Mouse (Mus musculus): ENCODE data around the gene Rmnd1. TPM values are rescaled to one million over a fixed set of nuclear protein-coding genes. Genes with fewer than 3 reads are reported as not detected.
A peak's percentile ranks its signal among the peaks of the same experiment; 100 is the strongest.

Rmnd1 gene
- polyA plus RNA-seq, 1 experiment: 77.1 TPM

DNA sequence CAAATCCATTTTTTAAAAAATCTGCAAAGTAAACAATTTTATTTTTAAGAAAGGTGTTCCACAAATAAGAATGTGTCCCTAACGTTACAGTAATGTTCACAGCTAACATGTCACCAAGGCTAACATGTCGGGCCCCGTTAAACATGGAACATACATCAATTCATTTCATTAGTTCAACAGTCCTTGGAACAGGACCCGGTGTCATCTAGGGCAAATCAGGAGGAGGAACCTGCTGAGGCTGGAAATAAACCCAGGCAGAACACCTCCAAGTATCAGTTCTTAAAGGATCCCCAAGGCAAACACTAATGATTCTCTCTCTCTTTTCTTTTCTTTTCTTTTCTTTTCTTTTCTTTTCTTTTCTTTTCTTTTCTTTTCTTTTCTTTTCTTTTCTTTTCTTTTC, 57.5 kb downstream of the Rmnd1 start:
- H3K36me3 ChIP-seq (ENCODE audit: control insufficient read depth, insufficient read depth, low read length, poor library complexity, severe bottlenecking): no peaks in the 10 kb centered on the region
- H3K27me3 ChIP-seq (ENCODE audit: control insufficient read depth, insufficient read depth, low read length, poor library complexity, severe bottlenecking): no peaks in the 10 kb centered on the region
- peak overlapping the region; percentile 96 for H3K27ac ChIP-seq (ENCODE audit: insufficient read depth, low read length)
- H3K4me3 ChIP-seq (ENCODE audit: low read depth, low read length): no peak overlapping the region
- no peaks in the 10 kb centered on the region for H3K9me3 ChIP-seq (replicated peaks; ENCODE audit: control insufficient read depth, insufficient read depth, low read length, poor library complexity, severe bottlenecking)
- peaks cover 7% of the 10 kb centered on the region for H3K4me1 ChIP-seq (ENCODE audit: control insufficient read depth, insufficient read depth, low read length)
- TF ChIP-seq CTCF (IDR thresholded peaks at IDR 0.05; ENCODE audit: low read depth, low read length) (no peak), POLR2A (IDR thresholded peaks at IDR 0.05; ENCODE audit: insufficient read depth, low read length) (no peak), EP300 (IDR thresholded peaks at IDR 0.05; ENCODE audit: insufficient read depth, low read depth, low read length) (no peak)
- no peak overlapping the region for H3K9ac ChIP-seq (ENCODE audit: low read depth, poor library complexity, severe bottlenecking)

- no peak overlapping the region for H3K9ac ChIP-seq (ENCODE audit: low read depth, poor library complexity, severe bottlenecking)
- peak overlapping the region; percentile 96 for H3K27ac ChIP-seq (ENCODE audit: insufficient read depth, low read length)
- no peak overlapping the region for H3K4me3 ChIP-seq (ENCODE audit: low read depth, low read length)
- TF ChIP-seq POLR2A (IDR thresholded peaks at IDR 0.05; ENCODE audit: insufficient read depth, low read length): no peak
- TF ChIP-seq EP300 (IDR thresholded peaks at IDR 0.05; ENCODE audit: insufficient read depth, low read depth, low read length): no peak
- no peak for TF ChIP-seq CTCF (IDR thresholded peaks at IDR 0.05; ENCODE audit: low read depth, low read length)
- H3K9me3 ChIP-seq (replicated peaks; ENCODE audit: control insufficient read depth, insufficient read depth, low read length, poor library complexity, severe bottlenecking): no peaks in the 10 kb centered on the region
- H3K27me3 ChIP-seq (ENCODE audit: control insufficient read depth, insufficient read depth, low read length, poor library complexity, severe bottlenecking): no peaks in the 10 kb centered on the region
- peaks cover 7% of the 10 kb centered on the region for H3K4me1 ChIP-seq (ENCODE audit: control insufficient read depth, insufficient read depth, low read length)
- H3K36me3 ChIP-seq (ENCODE audit: control insufficient read depth, insufficient read depth, low read length, poor library complexity, severe bottlenecking): no peaks in the 10 kb centered on the region
Measured at GRCm38 (mm10) chr10:4374239-4374638, 57.9 kb downstream of the Rmnd1 start.

- peak overlapping the region; percentile 74 for H3K27ac ChIP-seq (ENCODE audit: insufficient read depth, low read length)
- TF ChIP-seq POLR2A (IDR thresholded peaks at IDR 0.05; ENCODE audit: insufficient read depth, low read length) (no peak), EP300 (IDR thresholded peaks at IDR 0.05; ENCODE audit: insufficient read depth, low read depth, low read length) (0 out of 2 replicates have a peak, but pooled peaks have one; percentile 47), CTCF (IDR thresholded peaks at IDR 0.05; ENCODE audit: low read depth, low read length) (no peak)
- no peaks in the 10 kb centered on the region for H3K9me3 ChIP-seq (replicated peaks; ENCODE audit: control insufficient read depth, insufficient read depth, low read length, poor library complexity, severe bottlenecking)
- H3K4me3 ChIP-seq (ENCODE audit: low read depth, low read length): no peak overlapping the region
- H3K27me3 ChIP-seq (ENCODE audit: control insufficient read depth, insufficient read depth, low read length, poor library complexity, severe bottlenecking): no peaks in the 10 kb centered on the region
- no peaks in the 10 kb centered on the region for H3K36me3 ChIP-seq (ENCODE audit: control insufficient read depth, insufficient read depth, low read length, poor library complexity, severe bottlenecking)
- peaks cover 7% of the 10 kb centered on the region for H3K4me1 ChIP-seq (ENCODE audit: control insufficient read depth, insufficient read depth, low read length)
- no peak overlapping the region for H3K9ac ChIP-seq (ENCODE audit: low read depth, poor library complexity, severe bottlenecking)
Measured at GRCm38 (mm10) chr10:4373558-4373957, 58.6 kb downstream of the Rmnd1 start.

DNA sequence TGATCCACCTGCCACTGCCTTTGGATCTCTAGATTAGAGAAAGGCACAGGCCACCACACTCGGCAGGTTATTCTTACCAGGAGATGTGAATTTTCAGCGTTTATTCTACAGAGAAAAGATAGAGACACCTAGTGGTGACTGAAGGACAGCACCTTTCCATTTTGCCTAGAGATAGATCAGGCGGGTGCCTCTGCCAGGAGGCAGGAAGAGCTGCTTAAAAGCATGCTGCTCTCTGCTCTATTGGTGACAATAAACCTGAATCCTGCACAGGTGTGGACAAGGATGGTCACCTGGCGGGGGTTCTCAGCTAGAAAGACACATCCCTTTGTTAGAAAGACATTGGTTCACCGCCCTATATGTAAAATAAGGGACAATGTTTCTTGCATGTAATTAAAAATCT, 60.2 kb downstream of the Rmnd1 start:
- TF ChIP-seq POLR2A (IDR thresholded peaks at IDR 0.05; ENCODE audit: insufficient read depth, low read length) (no peak), EP300 (IDR thresholded peaks at IDR 0.05; ENCODE audit: insufficient read depth, low read depth, low read length) (0 out of 2 replicates have a peak, but pooled peaks have one; percentile 13), CTCF (IDR thresholded peaks at IDR 0.05; ENCODE audit: low read depth, low read length) (peak; percentile 42)
- H3K9ac ChIP-seq (ENCODE audit: low read depth, poor library complexity, severe bottlenecking): no peak overlapping the region
- no peak overlapping the region for H3K4me3 ChIP-seq (ENCODE audit: low read depth, low read length)
- H3K4me1 ChIP-seq (ENCODE audit: control insufficient read depth, insufficient read depth, low read length): peaks cover 7% of the 10 kb centered on the region
- H3K9me3 ChIP-seq (replicated peaks; ENCODE audit: control insufficient read depth, insufficient read depth, low read length, poor library complexity, severe bottlenecking): no peaks in the 10 kb centered on the region
- peak overlapping the region; percentile 74 for H3K27ac ChIP-seq (ENCODE audit: insufficient read depth, low read length)
- no peaks in the 10 kb centered on the region for H3K27me3 ChIP-seq (ENCODE audit: control insufficient read depth, insufficient read depth, low read length, poor library complexity, severe bottlenecking)
- no peaks in the 10 kb centered on the region for H3K36me3 ChIP-seq (ENCODE audit: control insufficient read depth, insufficient read depth, low read length, poor library complexity, severe bottlenecking)

GRCm38 (mm10) chr10:4370105-4370504, 62.1 kb downstream of the Rmnd1 start:
- Histone ChIP-seq H3K9ac (ENCODE audit: low read depth, poor library complexity, severe bottlenecking) (no peak overlapping the region), H3K9me3 (replicated peaks; ENCODE audit: control insufficient read depth, insufficient read depth, low read length, poor library complexity, severe bottlenecking) (no peaks in the 10 kb centered on the region), H3K27me3 (ENCODE audit: control insufficient read depth, insufficient read depth, low read length, poor library complexity, severe bottlenecking) (no peaks in the 10 kb centered on the region), H3K4me1 (ENCODE audit: control insufficient read depth, insufficient read depth, low read length) (peaks cover 7% of the 10 kb centered on the region), H3K36me3 (ENCODE audit: control insufficient read depth, insufficient read depth, low read length, poor library complexity, severe bottlenecking) (no peaks in the 10 kb centered on the region), H3K27ac (ENCODE audit: insufficient read depth, low read length) (no peak overlapping the region), H3K4me3 (ENCODE audit: low read depth, low read length) (no peak overlapping the region)
- TF ChIP-seq EP300 (IDR thresholded peaks at IDR 0.05; ENCODE audit: insufficient read depth, low read depth, low read length) (no peak), CTCF (IDR thresholded peaks at IDR 0.05; ENCODE audit: low read depth, low read length) (no peak), POLR2A (IDR thresholded peaks at IDR 0.05; ENCODE audit: insufficient read depth, low read length) (no peak)

DNA sequence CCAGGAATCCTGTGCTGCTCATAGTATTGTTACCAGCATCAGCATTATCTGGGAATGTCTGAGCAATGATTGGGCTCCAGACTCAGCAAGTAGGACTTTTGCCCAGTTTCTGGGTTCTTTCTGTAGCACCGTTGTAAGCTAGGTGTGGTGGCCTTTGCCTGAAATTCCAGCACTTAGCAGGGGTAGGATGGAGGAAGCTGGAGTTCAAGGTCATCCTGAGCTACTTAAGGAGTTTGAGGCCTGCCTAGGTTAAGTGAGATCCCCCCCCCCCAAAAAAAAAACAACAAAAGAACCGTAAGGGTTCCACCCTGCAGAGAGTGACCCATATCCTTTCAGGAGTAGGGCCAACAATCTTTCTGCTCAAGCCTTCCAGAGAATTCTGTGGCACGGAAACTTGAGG, 67.6 kb downstream of the Rmnd1 start:
- no peak overlapping the region for H3K27ac ChIP-seq (ENCODE audit: insufficient read depth, low read length)
- peaks cover 9% of the 10 kb centered on the region for H3K9me3 ChIP-seq (replicated peaks; ENCODE audit: control insufficient read depth, insufficient read depth, low read length, poor library complexity, severe bottlenecking)
- no peak overlapping the region for H3K4me3 ChIP-seq (ENCODE audit: low read depth, low read length)
- H3K9ac ChIP-seq (ENCODE audit: low read depth, poor library complexity, severe bottlenecking): no peak overlapping the region
- no peaks in the 10 kb centered on the region for H3K27me3 ChIP-seq (ENCODE audit: control insufficient read depth, insufficient read depth, low read length, poor library complexity, severe bottlenecking)
- H3K36me3 ChIP-seq (ENCODE audit: control insufficient read depth, insufficient read depth, low read length, poor library complexity, severe bottlenecking): 0 out of 2 replicates have a peak, but pooled peaks cover 4% of the 10 kb centered on the region
- TF ChIP-seq POLR2A (IDR thresholded peaks at IDR 0.05; ENCODE audit: insufficient read depth, low read length) (no peak), CTCF (IDR thresholded peaks at IDR 0.05; ENCODE audit: low read depth, low read length) (no peak), EP300 (IDR thresholded peaks at IDR 0.05; ENCODE audit: insufficient read depth, low read depth, low read length) (no peak)
- H3K4me1 ChIP-seq (ENCODE audit: control insufficient read depth, insufficient read depth, low read length): no peaks in the 10 kb centered on the region

Data from ES-Bruce4 (cell line).